Mouse (Mus musculus) forebrain, embryonic 14.5 days (tissue): ENCODE results near the gene Spata31d1b. TPM values are rescaled to one million over a fixed set of nuclear protein-coding genes. Genes with fewer than 3 reads are reported as not detected.

ENCODE experiments used
- ATAC-seq: fragments of 200-750 bp; cut with Nextera tagmentation; 2 replicates; pipeline ENCODE4 v1.8.0; 2017; ENCODE audit warnings: mild to moderate bottlenecking, moderate library complexity
- DNase-seq: peaks from one replicate; pipeline ENCODE4 v3.0.0-alpha.2; 2015; ENCODE audit warnings: low spot score
- H3K27ac ChIP-seq: fragments of 300-500 bp; sonication (generic); 2 replicates; pipeline ENCODE4 v1.5.1; 2014; ENCODE audit warnings: low read depth, mild to moderate bottlenecking, control low read depth, low read length, moderate library complexity
- H3K27me3 ChIP-seq: fragments of 300-500 bp; sonication (generic); replicated peaks from 2 replicates; pipeline ENCODE4 v1.6.1; 2014; ENCODE audit warnings: low read length, control low read depth, mixed read lengths; ENCODE audit not compliant: control insufficient read depth, insufficient read depth
- H3K36me3 ChIP-seq: fragments of 300-500 bp; sonication (generic); 2 replicates; pipeline ENCODE4 v1.6.1; 2014; ENCODE audit warnings: low read length, control low read depth; ENCODE audit not compliant: control insufficient read depth, insufficient read depth
- H3K4me1 ChIP-seq: fragments of 300-500 bp; sonication (generic); 2 replicates; pipeline ENCODE4 v1.6.1; 2014; ENCODE audit warnings: antibody characterized with exemption, low read length, control low read depth; ENCODE audit not compliant: control insufficient read depth, insufficient read depth
- H3K4me2 ChIP-seq: fragments of 300-500 bp; sonication (generic); 2 replicates; pipeline ENCODE4 v1.6.1; 2014; ENCODE audit warnings: mild to moderate bottlenecking, control low read depth, low read length
- H3K4me3 ChIP-seq: fragments of 300-500 bp; sonication (generic); 2 replicates; pipeline ENCODE4 v1.5.1; 2014; ENCODE audit warnings: low read depth, low read length, control low read depth
- H3K9ac ChIP-seq: fragments of 300-500 bp; sonication (generic); 2 replicates; pipeline ENCODE4 v1.6.1; 2014; ENCODE audit warnings: mild to moderate bottlenecking, low read length, control low read depth, moderate library complexity
- H3K9me3 ChIP-seq: fragments of 300-500 bp; sonication (generic); replicated peaks from 2 replicates; pipeline ENCODE4 v1.6.1; 2016; ENCODE audit warnings: low read length, control low read depth, mixed read lengths; ENCODE audit not compliant: control insufficient read depth
- WGBS: fragments of 180-500 bp; shearing (Covaris S2); extraction: QIAGEN DNeasy Blood & Tissue Kit; methylation state at CpG from one replicate; pipeline ENCODE4 v1.1.7; 2014; 5-methylcytosine and 5-hydroxymethylcytosine counted together
- polyA plus RNA-seq: library from polyadenylated mRNA; unstranded; fragments of >200 nt; fragmentation: Nextera tagmentation; extraction: Ambion mirVana; gene quantifications from 2 replicates; pipeline ENCODE4 v1.2.1, GENCODE M21; 2014

The Spata31d1b gene
- polyA plus RNA-seq, 1 experiment from 2014 or later, result not detected

DNA sequence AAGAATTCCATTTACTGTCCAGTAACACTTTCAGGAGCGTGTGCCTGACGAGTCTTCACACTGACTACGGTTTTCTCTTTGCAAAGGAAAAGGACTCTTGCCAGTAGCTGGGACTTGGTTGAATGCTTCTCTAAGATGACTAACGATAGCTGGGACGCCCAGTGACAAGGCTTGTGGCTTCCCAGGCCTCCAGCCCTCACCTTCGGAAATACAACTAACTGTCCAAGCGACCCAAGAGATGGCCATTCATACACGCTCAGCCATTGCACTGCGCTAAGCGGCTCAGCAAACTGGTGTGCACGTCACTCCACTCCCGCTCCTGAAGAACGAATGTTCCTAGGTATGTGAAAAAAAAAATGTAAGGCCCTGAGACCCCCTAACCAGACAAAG is 37.3 kb upstream of the Spata31d1b start:
- DNase-seq (peak; percentile 60), ATAC-seq (peak; percentile 25; the same call in 1 of the 2 replicates)
- Histone ChIP-seq H3K9ac (peak overlapping the region; percentile 90), H3K27ac (peak overlapping the region; percentile 87), H3K4me1 (peaks cover 5% of the 10 kb centered on the region), H3K4me2 (peak overlapping the region; percentile 74), H3K4me3 (peak overlapping the region; percentile 81), H3K36me3 (no peaks in the 10 kb centered on the region), H3K27me3 (no peaks in the 10 kb centered on the region), H3K9me3 (no peaks in the 10 kb centered on the region)
- 0% methylated on average over 13 of the region's 13 CpGs for WGBS

DNA sequence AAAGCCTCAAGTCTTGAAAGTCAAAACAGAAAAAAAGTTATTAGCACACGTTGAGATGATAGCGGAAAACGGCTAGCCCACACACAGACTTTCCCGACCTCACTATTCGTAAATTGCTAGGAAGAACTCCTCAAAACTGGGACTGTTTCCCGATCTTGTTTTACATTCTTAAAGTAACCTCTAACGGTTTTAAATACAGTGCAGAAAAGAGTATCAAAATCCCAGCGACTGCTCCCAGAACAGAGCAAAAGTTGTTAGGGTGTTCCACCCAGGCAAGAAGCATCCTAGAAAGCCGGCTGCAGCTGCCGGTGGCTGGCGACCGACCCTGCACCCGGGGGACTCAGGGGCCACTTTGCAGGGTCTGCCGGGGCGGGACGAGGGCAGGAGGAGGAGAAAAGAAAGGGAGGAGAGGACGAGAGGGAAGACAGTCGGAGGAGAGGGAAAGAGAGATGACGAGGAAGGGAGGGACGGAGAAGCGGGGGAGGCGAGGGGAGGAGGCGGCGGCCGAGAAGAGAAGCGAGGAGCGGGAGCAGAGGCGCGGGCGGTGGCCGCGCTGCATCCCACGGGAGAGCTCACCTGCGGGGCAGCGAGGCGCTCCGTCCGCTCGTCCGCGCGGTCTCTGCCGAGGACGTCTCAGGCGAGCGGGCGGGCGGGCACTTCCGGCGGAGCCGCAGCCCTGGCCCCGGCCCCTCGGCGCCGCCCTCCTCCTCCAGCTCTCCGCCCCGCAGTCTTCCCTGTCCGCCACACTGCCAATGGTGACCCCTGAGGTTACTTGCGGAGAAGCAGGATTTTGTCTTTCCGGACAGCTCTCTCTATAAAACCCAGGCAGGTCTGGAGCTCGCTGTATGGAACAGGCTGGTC is 36.7 kb upstream of the Spata31d1b start, which contains the start of gene Golm1:
Gene Golm1 (minus strand): TSS at position 661 of the 861 bp plus-strand sequence.
- H3K4me3 ChIP-seq, result peak within 1 kb of the TSS; percentile 81
- no peaks in the 10 kb centered on the region for H3K27me3 ChIP-seq
- WGBS, result under 1% methylated on average over 48 of the region's 61 CpGs
- peak within 1 kb of the TSS; percentile 74 for H3K4me2 ChIP-seq
- H3K4me1 ChIP-seq, result peaks cover 5% of the 10 kb centered on the region
- peak within 1 kb of the TSS; percentile 87 for H3K27ac ChIP-seq
- H3K9ac ChIP-seq, result peak within 1 kb of the TSS; percentile 90
- no peaks in the 10 kb centered on the region for H3K36me3 ChIP-seq
- peak; percentile 66 for ATAC-seq
- peak; percentile 58 for DNase-seq
- H3K9me3 ChIP-seq, result no peaks in the 10 kb centered on the region

DNA sequence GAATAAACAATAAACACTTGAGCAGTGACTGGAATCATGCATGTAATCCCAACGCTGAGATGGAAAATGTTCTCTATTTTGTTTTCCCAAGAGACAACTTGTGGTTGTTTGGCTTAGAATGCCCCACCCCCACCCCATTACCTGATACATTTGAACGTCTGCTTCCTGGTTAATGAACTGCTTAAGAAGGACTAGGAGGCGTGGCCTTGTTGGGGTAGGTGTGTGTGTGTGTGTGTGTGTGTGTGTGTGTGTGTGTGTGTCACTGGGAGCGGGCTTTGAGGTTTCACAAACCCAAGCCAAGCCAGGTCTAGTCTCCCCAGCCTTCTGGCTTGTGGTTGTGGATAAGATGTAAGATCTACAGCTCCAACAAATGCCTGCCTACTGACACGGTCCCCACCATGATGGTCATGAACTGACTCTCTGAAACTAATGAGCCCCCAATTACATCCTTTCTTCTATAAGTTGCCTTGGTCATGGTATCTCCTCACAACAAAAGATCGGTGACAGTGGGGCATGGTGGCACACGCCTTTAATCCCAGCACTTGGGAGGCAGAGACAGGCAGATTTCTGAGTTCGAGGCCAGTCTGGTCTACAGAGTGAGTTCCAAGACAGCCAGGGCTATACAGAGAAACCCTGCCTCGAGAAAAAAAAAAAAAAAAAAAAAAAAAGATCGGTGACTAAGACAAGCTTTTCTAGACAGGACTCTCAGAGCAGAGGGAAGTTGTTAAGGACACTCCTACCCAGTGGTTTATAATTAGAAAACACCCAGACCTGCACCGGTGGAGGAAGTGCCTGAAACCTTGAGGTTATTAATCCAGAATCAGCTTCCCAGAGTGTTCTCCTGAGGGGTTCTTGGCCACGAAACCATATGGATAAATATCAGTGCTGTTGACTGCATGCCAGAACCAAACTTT is 35.5 kb upstream of the Spata31d1b start:
- Histone ChIP-seq H3K9me3 (no peaks in the 10 kb centered on the region), H3K9ac (no peak overlapping the region), H3K27ac (no peak overlapping the region), H3K4me1 (peaks cover 5% of the 10 kb centered on the region), H3K36me3 (no peaks in the 10 kb centered on the region), H3K4me3 (peak overlapping the region; percentile 81; the same call in 1 of the 2 replicates), H3K4me2 (peak overlapping the region; percentile 74; the same call in 1 of the 2 replicates), H3K27me3 (no peaks in the 10 kb centered on the region)
- 83% methylated on average over 12 of the region's 12 CpGs for WGBS
- ATAC-seq (no peak), DNase-seq (no peak)

DNA sequence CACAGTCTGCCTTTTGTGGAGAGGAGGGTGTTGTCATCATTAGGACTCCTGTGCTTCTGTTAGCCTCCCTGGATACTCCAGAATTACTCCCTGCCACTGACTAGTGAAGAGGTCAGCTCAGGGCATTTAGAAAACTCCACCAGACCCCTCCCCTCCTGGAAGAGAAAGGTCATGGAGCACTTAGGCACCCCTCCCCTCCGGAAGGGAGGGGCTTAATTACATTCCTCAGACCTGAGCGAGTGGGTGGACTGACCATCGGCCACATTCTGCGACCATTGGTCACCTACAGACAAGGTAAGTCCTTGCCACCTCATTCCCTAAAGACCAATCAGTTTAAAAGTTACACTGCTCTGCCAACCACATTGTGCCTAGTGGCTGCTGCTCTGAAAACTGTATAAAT is 32.8 kb upstream of the Spata31d1b start:
- no peak overlapping the region for H3K9ac ChIP-seq
- no peaks in the 10 kb centered on the region for H3K4me1 ChIP-seq
- WGBS, result 55% methylated on average over 4 of the region's 4 CpGs
- H3K9me3 ChIP-seq, result no peaks in the 10 kb centered on the region
- ATAC-seq (no peak), DNase-seq (no peak)
- H3K4me3 ChIP-seq, result no peak overlapping the region
- H3K27me3 ChIP-seq, result no peaks in the 10 kb centered on the region
- no peaks in the 10 kb centered on the region for H3K36me3 ChIP-seq
- no peak overlapping the region for H3K4me2 ChIP-seq
- H3K27ac ChIP-seq, result no peak overlapping the region

DNA sequence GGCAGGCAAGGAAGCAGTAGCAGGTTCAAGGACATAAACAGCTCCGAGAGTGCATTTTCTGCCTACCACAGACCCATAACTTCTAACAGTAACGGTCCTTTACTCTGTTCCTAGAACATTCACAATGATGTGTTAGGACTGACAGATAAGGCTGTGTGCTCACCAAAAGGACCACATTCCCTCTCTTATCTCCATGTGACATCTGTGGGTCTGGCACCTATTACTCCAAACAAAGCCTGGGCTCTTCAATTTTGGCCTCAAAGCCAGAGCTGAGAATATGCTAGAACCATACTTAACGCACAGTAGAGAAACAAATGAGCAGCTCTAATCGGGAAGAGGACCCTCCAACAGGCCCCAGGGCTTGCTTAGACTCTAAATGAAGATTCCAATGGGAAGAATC is 32.2 kb upstream of the Spata31d1b start:
- H3K9ac ChIP-seq, result no peak overlapping the region
- H3K4me2 ChIP-seq, result no peak overlapping the region
- ATAC-seq (no peak), DNase-seq (no peak)
- no peaks in the 10 kb centered on the region for H3K36me3 ChIP-seq
- WGBS, result 80% methylated on average over 4 of the region's 4 CpGs
- no peak overlapping the region for H3K27ac ChIP-seq
- H3K9me3 ChIP-seq, result no peaks in the 10 kb centered on the region
- no peak overlapping the region for H3K4me3 ChIP-seq
- H3K4me1 ChIP-seq, result no peaks in the 10 kb centered on the region
- H3K27me3 ChIP-seq, result no peaks in the 10 kb centered on the region

DNA sequence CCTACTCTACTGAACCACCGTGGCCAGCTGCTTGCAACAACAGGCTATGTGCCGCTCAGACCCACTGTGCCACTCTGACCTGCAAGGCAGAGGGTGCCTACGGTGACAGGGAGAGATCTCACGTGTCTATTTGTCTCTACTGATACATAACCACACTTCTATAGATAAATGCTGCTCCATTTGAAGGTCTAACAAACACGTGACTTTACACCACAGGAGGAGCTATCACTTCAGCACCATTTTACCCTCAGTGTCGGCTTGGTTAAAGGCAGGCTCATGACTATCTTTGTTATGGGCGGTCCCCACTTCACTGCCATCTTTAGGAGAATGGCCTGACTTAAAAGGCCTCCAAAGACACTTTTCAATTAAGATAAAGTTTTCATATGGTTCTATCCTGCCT is 29.5 kb upstream of the Spata31d1b start:
- Histone ChIP-seq H3K9me3 (no peaks in the 10 kb centered on the region), H3K27me3 (no peaks in the 10 kb centered on the region), H3K4me1 (no peaks in the 10 kb centered on the region), H3K4me3 (no peak overlapping the region), H3K4me2 (no peak overlapping the region), H3K9ac (no peak overlapping the region), H3K36me3 (no peaks in the 10 kb centered on the region), H3K27ac (no peak overlapping the region)
- DNase-seq, result no peak
- WGBS, result 38% methylated on average over 7 of the region's 7 CpGs
- ATAC-seq, result no peak

DNA sequence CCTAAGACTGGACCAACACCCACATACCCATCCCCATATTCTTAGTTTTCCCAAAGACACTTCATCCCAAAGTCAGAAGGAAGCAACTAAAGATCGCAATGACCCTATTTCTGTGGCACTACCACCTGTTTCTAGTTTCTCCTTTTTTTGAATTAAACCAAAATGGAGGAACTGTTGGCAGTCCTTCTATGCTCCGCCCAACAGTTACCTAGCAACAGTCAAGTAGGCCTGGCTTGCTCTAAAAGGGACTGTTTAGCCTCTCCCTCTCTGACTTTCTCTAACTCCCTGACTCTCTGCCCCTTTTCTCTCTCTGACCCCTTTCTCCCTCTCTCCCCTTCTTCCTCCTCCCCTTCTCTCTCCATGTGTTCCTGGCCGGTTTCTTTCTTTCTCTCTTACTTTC is 26.8 kb upstream of the Spata31d1b start:
- Histone ChIP-seq H3K4me3 (no peak overlapping the region), H3K9me3 (no peaks in the 10 kb centered on the region), H3K27me3 (no peaks in the 10 kb centered on the region), H3K4me2 (no peak overlapping the region), H3K27ac (no peak overlapping the region), H3K36me3 (no peaks in the 10 kb centered on the region), H3K9ac (no peak overlapping the region), H3K4me1 (no peaks in the 10 kb centered on the region)
- 92% methylated on average over 3 of the region's 3 CpGs for WGBS
- no peak for ATAC-seq
- no peak for DNase-seq

DNA sequence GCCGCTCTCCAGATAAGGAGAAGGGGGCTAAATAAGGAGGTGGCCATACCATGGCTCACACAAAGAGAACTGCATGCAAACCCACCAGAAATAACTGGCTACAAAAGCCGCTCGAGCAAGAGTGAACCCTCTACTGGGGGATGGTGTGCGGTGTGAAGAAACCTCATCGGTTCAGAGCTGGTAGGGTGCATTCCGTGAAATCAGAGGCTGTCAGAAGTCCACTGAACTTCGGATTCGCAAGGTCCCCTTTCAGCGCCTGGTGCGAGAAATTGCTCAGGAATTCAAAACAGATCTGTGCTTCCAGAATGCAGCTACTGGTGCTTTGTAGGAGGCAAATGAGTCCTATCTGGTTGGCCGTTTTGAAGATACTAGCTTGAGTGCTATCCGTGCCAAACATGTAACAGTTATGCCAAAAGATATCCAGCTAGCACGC is 23.7 kb upstream of the Spata31d1b start:
- Histone ChIP-seq H3K4me3 (no peak overlapping the region), H3K9me3 (no peaks in the 10 kb centered on the region), H3K36me3 (no peaks in the 10 kb centered on the region), H3K27ac (no peak overlapping the region), H3K27me3 (no peaks in the 10 kb centered on the region), H3K4me1 (no peaks in the 10 kb centered on the region), H3K4me2 (no peak overlapping the region), H3K9ac (no peak overlapping the region)
- 82% methylated on average over 13 of the region's 13 CpGs for WGBS
- ATAC-seq (no peak), DNase-seq (no peak)
